Mouse (Mus musculus): Measurements from ENCODE around the gene Stag1.

The Stag1 gene

GRCm38 (mm10) chr9:100605522-100605921 lies 7.9 kb downstream of the Stag1 start:
- DNase-seq (ENCODE audit: low read depth, low spot score) = no peak

GRCm38 (mm10) chr9:100605985-100606554 lies 8.5 kb downstream of the Stag1 start:
- DNase-seq (ENCODE audit: low read depth, low spot score) = no peak

- DNase-seq (ENCODE audit: low read depth, low spot score) = no peak
These were observed 16.0 kb downstream of the Stag1 start for GRCm38 (mm10) chr9:100613501-100614071.

- DNase-seq (ENCODE audit: low read depth, low spot score) = no peak
These were observed 19.3 kb downstream of the Stag1 start for GRCm38 (mm10) chr9:100616947-100617346.

GRCm38 (mm10) chr9:100626258-100626657 lies 28.7 kb downstream of the Stag1 start:
- no peak for DNase-seq (ENCODE audit: low read depth, low spot score)

- no peak for DNase-seq (ENCODE audit: low read depth, low spot score)
These were observed 43.2 kb downstream of the Stag1 start for GRCm38 (mm10) chr9:100640754-100641153.

- DNase-seq (ENCODE audit: low read depth, low spot score) = no peak
These were observed 43.9 kb downstream of the Stag1 start for GRCm38 (mm10) chr9:100641391-100642085.

GRCm38 (mm10) chr9:100642186-100642839 lies 44.7 kb downstream of the Stag1 start:
- peak; percentile 16 for DNase-seq (ENCODE audit: low read depth, low spot score)

GRCm38 (mm10) chr9:100642840-100643697 lies 45.5 kb downstream of the Stag1 start:
- DNase-seq (ENCODE audit: low read depth, low spot score) = peak; percentile 95

GRCm38 (mm10) chr9:100644071-100644771 lies 46.6 kb downstream of the Stag1 start:
- peak; percentile 59 for DNase-seq (ENCODE audit: low read depth, low spot score)

- DNase-seq (ENCODE audit: low read depth, low spot score) = no peak
These were observed 47.7 kb downstream of the Stag1 start for GRCm38 (mm10) chr9:100645026-100645940.

- DNase-seq (ENCODE audit: low read depth, low spot score) = no peak
These were observed 48.7 kb downstream of the Stag1 start for GRCm38 (mm10) chr9:100646276-100646675.

GRCm38 (mm10) chr9:100647774-100648323 lies 50.3 kb downstream of the Stag1 start:
- DNase-seq (ENCODE audit: low read depth, low spot score) = no peak

- no peak for DNase-seq (ENCODE audit: low read depth, low spot score)
These were observed 56.5 kb downstream of the Stag1 start for GRCm38 (mm10) chr9:100654104-100654503.

GRCm38 (mm10) chr9:100656058-100656457 lies 58.5 kb downstream of the Stag1 start:
- DNase-seq (ENCODE audit: low read depth, low spot score) = no peak

- DNase-seq (ENCODE audit: low read depth, low spot score) = no peak
These were observed 63.0 kb downstream of the Stag1 start for GRCm38 (mm10) chr9:100660587-100660986.

GRCm38 (mm10) chr9:100663473-100664134 lies 66.0 kb downstream of the Stag1 start:
- DNase-seq (ENCODE audit: low read depth, low spot score) = peak; percentile 34

- DNase-seq (ENCODE audit: low read depth, low spot score) = no peak
These were observed 72.6 kb downstream of the Stag1 start for GRCm38 (mm10) chr9:100670151-100670550.

- DNase-seq (ENCODE audit: low read depth, low spot score) = no peak
These were observed 81.4 kb downstream of the Stag1 start for GRCm38 (mm10) chr9:100679036-100679435.

Data from c-Kit-negative CD71-positive TER-119-positive erythroid progenitor cells, embryonic 14.5 days (primary cell).